Mouse (Mus musculus): Measurements from ENCODE around the gene Hba-a2.
"Not testable (repeated sequence)": the region's sequence is repeated elsewhere in the genome, so short reads cannot be mapped to it uniquely, and the experiment has no call there.

DNA sequence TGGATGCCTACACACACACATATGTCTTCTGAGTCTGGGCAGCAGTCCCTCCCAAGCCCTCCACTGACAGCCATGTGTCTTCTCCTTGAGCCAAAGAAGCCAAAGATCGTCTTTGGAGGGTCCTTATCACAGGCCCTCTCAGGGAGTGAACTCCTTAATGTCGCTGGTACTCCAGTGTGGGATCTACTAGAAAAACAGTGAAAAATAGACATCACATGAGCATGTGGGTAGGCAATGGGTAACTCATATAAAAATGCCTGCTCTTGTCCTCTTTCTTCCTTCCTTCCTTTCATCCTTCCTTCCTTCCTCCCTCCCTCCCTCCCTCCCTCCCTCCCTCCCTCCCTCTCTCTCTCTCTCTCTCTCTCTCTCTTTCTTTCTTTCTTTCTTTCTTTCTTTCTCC is 1.1 kb downstream of the Hba-a2 start:
- not testable (repeated sequence) for TF ChIP-seq POLR2A (IDR thresholded peaks at IDR 0.05; ENCODE audit: control insufficient read depth, extremely low read depth, insufficient read depth, low read length, poor library complexity); CTCF (IDR thresholded peaks at IDR 0.05; ENCODE audit: borderline replicate concordance, control insufficient read depth, extremely low read depth, insufficient read depth, low read length, poor library complexity)

All from thymus, adult 2 months (tissue).